Mouse (Mus musculus) urinary bladder, postnatal 36 days (tissue): Measurements from ENCODE around the gene Ccno.
"Not testable (repeated sequence)": the region's sequence is repeated elsewhere in the genome, so short reads cannot be mapped to it uniquely, and the experiment has no call there.

Experiments used
- DNase-seq, 2 experiments: peaks; one replicate each; pipeline ENCODE4 v3.0.0; 2022; ENCODE audit warnings: low spot score in 2 of 2, mixed read lengths in 1 of 2

Gene Ccno

GRCm38 (mm10) chr13:113000576-113001318 lies 13.1 kb downstream of the Ccno start:
- peak; percentile 53 to 71 for DNase-seq

- no peak for DNase-seq
Measured at GRCm38 (mm10) chr13:113012683-113013082, 25.1 kb downstream of the Ccno start.

- DNase-seq: not testable (repeated sequence)
Measured at GRCm38 (mm10) chr13:113013174-113013953, 25.8 kb downstream of the Ccno start.

- no peak for DNase-seq
Measured at GRCm38 (mm10) chr13:113021521-113021920, 33.9 kb downstream of the Ccno start.

GRCm38 (mm10) chr13:113022467-113022866 lies 34.9 kb downstream of the Ccno start:
- no peak for DNase-seq

GRCm38 (mm10) chr13:113023274-113024143 lies 35.9 kb downstream of the Ccno start:
- DNase-seq: no peak

- no peak for DNase-seq
Measured at GRCm38 (mm10) chr13:113031351-113031750, 43.7 kb downstream of the Ccno start.

GRCm38 (mm10) chr13:113031792-113032571 lies 44.4 kb downstream of the Ccno start:
- DNase-seq: no peak

GRCm38 (mm10) chr13:113032831-113033230 lies 45.2 kb downstream of the Ccno start:
- no peak for DNase-seq

- no peak for DNase-seq
Measured at GRCm38 (mm10) chr13:113034271-113034886, 46.8 kb downstream of the Ccno start.

- peak; percentile 25 to 52 for DNase-seq
Measured at GRCm38 (mm10) chr13:113034950-113035421, 47.4 kb downstream of the Ccno start, which contains the start of gene Cdc20b. Cdc20b (plus strand) TSS chr13:113035111.

- peak; percentile 60 to 67 for DNase-seq
Measured at GRCm38 (mm10) chr13:113035852-113036251, 48.2 kb downstream of the Ccno start.
